Mouse (Mus musculus) NIH3T3 (cell line): Measurements from ENCODE around the gene Akap9.
"Not testable (repeated sequence)": the region's sequence is repeated elsewhere in the genome, so short reads cannot be mapped to it uniquely, and the experiment has no call there.

Source experiments
- DNase-seq: peaks from one replicate; pipeline ENCODE4 v3.0.0-alpha.2; 2012; ENCODE audit warnings: low read depth

Gene Akap9

DNA sequence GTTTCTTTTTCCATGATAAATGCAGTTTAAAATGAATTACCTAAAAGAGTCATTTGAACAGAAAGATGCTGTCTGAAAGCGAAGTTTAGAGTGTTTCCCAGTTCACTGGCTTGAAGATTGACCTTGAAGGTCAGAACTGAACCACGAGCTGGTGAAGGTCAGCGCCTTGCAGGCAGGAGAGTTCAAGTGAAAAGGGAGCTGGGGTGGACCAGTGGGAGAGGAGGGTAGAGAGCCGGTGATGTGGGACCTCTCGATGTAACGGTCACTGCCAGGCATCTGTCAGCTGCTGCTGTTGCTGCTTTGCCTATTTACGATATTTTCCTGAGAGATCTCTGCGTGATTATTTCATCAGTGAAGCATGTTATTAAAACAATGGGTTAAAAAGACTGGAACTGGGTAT, 111.5 kb downstream of the Akap9 start:
- no peak for DNase-seq

DNA sequence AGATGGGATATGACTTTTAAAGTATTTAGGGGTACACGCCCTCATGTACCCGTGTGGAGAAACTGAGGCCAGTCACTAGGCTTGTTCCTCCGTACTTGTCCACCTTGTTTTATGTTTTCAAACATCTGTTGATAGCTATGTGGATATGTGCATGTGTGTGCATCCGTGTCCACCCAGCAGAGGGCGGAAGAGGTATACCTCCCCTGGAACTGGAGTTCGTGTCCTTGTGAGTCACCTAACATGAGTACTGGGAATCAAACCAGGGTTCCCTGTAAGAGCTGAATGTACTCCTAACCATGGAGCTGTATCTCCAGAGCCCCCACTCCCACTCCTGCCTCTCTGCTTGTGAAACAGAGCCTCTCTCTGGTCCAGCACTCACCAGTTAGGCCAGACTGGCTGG, 112.5 kb downstream of the Akap9 start:
- DNase-seq: no peak

DNA sequence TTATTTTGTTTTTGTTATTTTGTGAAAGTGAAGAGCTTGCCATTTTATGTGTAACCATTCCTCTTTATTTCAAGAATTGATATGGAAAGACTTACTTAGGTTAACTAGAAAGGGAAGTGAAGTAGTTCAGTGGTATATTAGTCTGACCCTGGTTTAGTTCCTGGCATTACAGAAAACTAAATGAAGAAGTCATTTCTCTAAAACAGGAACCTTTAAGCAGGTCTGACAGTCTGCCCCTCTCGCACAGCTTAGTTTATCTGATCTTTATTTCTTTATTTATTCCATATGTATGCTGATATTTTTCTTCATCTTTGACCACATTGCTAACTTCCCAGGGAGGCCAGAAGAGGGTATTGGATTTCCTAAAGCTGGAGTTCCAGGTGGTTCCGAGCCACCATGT, 113.1 kb downstream of the Akap9 start:
- no peak for DNase-seq

DNA sequence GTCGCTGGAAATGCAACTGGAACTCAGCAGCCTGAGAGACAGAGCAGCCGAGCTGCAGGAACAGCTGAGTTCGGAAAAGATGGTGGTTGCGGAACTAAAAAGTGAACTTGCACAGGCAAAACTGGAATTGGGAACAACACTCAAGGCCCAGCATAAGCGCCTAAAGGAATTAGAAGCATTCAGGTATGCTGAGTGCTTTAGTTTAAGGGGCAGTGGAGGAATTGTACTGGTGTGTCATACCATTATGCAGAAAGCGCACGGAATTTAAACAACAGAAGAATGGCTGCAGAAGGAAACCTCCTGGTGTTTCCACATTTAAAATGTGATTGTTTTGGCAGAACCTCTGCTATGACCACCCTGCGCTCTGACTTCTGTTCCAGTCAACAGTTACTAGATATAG, 132.5 kb downstream of the Akap9 start:
- no peak for DNase-seq

DNA sequence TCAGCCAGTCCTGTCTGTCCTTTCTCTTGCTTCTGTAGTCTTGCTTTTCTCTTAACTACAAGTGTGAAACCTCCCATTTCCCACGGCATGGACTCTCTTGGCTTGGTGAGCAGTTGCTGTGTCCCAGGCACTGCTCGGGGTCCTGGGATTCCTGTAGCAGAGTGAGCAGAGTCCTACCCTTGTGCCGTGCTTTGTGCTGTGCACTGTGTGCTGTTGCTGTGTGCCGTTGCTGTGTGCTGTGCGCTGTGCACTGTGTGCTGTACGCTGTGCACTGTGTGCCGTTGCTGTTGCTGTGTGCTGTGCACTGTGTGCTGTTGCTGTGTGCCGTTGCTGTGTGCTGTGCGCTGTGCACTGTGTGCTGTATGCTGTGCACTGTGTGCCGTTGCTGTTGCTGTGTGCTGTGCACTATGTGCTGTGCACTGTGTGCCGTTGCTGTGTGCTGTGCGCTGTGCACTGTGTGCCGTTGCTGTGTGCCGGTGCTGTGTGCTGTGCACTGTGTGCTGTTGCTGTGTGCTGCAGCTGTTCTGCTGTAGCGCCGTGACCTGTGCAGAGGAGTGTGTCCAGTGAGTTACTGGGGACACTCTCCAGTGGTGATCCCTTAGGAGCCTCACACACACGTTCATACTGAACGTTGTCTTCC, 138.7 kb downstream of the Akap9 start:
- no peak for DNase-seq

DNA sequence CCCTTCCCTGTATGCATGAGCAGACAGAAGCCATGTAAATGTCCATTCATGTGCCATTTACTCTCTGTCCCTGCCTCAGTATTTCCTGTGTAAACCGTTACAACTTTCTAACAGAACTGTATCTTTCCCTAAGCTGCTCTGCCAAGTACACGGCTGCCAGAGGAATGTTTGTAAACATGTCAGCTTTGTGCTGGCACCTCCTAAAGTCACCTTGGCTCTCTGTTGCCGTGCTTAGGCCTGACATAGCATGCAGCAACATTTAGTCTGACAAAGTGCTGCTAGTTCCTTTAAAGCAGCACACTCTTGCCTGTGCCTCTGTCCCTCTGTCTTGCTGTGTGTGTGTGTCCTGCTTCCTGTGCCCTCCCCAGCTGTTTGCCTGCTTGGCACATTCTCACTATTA, 139.3 kb downstream of the Akap9 start:
- no peak for DNase-seq

DNA sequence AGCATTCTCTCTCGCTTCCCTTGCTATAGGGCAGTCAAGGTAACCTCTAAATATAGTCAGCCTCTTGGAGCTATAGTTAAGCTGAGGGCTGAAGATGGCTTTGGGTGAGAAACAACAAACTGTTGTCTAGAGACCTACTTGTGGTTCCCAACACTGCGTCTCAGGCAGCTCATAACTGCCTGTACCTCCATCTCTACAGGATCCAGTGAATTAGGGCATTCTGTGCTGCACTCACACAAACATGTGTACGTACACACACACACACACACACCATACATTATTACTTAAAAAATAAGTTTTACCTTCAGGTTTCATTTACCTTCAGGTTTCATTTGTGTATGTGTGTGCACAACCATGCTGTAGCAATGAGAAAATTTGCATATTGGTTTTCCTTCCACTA, 151.2 kb downstream of the Akap9 start:
- peak; percentile 26 for DNase-seq

DNA sequence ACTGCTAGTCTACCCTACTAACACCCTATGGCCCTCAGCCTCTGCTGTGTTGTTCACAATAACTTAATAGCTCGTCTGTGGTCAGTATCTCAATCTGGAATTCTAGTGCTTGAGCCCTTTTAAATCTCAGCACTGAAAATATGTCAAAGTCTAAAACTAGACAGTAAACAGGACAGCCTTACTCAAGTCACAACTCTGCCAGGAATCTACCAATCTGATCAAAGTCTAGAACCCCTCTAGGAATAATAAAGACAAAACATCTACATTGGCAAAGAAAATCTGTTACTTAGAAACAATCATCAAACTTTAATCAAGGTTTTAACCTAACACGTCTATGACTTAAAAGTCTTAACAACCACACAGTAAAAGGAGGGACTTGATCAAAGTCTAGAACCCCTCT, 153.0 kb downstream of the Akap9 start:
- DNase-seq: no peak

DNA sequence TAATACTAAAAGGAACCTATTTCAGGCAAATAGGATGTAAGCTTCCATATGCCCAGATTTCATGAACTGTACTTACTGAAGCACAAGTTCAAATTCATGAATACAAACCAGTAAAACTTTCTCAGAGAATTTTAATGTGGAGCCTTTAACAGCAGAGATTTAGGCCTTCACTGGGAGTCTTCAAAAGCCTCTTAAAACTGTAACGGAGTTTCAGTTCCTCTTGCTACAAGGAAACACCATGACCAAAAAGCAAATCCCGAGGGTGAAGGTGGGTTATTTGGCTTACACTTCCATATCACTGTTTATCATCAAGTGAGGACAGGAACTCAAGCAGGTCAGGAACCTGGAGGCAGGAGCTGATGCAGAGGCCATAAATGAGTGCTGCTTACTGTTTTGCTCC, 153.7 kb downstream of the Akap9 start:
- no peak for DNase-seq

DNA sequence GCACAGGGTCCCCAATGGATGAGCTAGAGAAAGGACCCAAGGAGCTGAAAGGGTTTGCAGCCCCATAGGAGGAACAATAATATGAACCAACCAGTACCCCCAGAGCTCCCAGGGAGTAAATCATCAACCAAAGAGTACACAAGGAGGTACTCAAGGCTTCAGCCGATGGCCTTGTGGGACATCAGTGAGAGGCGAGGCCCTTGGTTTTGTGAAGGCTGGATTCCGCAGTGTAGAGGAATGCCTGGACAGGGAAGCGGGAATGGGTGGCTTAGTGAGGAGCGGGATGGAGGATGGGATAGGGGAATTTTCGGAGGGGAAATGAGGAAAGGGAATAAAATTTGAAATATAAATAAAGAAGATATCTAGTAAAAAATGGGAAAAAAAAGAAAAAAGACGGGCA, 157.1 kb downstream of the Akap9 start:
- DNase-seq: no peak

DNA sequence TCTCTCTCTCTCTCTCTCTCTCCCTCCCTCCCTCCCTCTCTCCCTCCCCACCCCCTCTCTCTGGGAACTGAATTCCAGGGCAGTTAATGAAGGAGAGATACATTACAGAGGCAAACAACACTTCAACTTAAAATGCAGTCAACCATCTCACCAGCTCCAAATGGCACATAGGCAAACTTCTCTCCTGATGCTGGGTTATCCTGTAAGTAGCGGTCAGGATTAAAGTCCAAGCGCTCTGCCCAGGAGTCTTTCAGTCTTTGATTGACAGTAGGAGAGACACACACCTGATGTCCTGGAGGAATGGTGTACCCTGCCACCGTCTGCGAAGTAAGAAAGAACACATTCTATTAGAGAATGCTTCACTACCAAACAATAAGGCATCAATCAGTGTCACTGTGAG, 158.5 kb downstream of the Akap9 start:
- DNase-seq: no peak

DNA sequence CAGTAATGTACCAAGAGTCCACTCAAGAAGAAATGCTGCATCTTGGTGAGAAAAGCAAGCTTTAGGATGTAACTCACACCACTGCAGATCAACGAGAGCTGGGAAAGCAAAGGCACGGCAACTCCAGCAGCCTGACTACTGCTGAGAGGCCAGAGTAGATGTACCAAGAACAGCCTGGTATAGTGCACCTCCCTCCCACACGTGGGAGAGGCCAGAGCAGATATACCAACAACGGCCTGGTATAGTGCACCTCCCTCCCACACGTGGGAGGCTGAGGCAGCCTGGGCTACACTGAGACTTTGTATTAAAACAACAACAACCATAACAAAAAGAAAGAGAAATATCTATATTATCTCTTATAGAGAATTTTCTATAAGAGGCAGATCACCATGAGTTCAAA, 160.3 kb downstream of the Akap9 start:
- no peak for DNase-seq

DNA sequence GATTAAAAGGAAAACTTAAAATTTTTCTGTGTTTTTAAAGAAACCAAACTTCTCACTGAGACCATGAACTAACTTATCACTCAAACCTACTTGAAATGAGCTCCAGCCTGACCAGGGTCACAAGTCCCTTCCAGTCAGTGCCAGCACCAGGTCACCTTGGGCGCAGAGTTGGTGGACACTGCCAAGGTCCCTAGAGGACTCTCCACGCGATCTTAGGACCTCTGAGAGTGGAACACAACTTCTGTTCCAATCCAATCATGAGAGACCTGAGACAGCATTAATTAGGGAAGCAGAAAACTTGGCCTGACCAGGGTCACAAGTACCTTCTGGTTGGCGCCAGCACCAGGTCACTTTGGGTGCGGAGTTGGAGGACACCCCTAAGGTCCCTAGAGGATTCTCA, 166.6 kb downstream of the Akap9 start:
- DNase-seq: no peak

DNA sequence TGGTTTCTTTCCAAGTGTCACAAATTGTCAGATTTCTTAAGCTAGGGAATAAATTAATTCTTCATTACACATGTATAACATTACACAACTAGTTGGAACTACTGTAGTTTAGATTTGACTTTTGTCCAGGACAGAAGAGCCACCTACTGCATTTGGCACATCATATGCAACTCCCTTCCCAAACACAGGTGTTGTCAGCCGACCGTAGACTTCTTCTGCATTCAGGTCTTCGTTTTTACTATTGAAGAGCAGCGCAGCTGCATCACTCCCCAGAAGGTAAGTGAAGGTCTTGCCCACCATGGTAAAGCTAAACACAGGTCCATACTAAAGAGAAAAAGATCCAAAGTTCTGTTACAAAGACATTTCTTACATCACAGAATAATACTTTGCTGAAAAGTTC, 173.2 kb downstream of the Akap9 start:
- no peak for DNase-seq

DNA sequence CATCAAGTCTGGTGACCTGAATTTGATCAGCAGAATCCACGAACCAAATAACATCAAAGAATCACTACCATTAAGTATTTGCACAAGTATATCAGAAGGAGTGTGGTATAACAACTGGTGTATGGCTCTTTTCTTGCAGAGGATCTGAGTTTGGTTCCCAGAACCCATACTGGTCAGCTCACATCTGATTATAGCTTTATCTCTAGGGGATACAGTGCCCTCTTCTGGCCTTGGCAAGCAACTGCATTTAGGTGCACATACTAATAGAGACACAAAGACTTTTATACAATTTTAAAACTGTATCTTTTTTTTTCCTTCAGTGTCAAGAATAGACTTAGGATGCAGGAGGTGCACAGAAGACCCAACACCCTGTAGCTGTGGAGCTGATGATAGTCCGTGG, 173.9 kb downstream of the Akap9 start:
- peak; percentile 56 for DNase-seq

DNA sequence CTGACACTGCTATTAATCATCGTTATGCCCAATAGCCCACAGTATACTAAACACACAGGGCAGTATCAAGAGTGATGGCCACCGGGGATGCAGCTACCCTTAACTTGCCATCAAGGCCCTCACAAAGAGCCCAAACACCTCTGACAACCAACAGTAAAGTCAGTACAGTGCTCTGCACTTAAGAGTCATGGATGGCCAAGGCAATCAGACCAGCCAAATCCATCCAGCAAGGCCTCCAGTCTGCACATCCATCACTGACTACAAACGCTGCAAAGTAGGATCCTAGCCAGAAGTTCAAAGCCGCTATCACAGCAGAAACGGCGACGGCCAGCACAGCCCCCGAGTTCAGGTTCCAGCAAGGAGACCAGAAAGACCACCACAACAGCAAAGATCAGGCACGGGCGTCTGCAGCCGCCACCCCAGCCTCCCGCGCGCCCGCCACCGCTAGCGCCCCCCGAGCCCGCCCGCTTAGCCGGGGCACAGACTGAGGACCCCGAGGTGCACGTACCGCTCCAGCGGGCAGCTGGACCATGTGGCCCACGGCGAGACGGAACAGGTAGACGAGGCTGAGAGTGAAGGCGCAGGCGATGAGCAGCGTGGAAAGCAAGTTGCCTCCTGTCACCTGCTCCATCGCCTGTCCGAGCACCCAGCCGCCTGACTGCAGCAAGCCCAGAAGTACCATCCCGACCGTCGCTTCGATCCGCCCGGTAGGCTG, 175.9 kb downstream of the Akap9 start:
- peak; percentile 42 for DNase-seq

DNA sequence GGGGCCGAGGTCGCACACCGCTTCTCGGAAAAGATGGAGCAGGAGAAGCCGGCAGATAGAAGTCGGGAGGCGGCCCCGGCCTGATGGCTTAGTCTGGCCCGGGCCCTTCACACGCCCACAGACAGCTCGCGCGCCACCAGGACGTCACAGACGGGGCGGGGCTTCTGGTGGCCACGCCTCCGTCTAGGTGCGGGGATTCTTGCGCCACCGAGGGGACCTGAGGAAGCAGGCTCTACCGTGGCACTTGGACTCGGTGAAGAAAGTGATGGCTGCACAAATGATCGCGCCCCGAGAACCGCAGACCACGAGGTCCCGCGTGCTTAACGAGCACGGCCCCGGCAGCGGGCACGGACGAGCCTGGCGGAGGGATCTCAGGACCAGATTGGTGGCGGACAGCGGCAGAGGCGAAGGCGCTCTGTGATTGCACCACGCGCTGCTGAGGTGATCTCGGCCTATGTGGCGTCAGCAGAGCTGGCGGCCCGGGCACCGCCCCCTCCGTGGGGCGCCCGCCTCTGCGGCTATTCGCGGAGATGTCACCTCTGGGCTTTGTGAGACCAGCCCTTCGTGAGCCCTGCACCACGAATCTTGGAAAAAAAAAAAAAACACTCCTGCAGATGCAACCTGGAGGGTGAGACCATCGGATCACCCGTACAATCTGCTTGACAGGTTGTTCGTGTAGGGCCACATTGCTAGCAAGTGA, 176.6 kb downstream of the Akap9 start, which contains the start of gene Cyp51:
Gene Cyp51, minus strand, starts transcription at position 406 of the 700 bp plus-strand sequence.
- DNase-seq: peak; percentile 97

DNA sequence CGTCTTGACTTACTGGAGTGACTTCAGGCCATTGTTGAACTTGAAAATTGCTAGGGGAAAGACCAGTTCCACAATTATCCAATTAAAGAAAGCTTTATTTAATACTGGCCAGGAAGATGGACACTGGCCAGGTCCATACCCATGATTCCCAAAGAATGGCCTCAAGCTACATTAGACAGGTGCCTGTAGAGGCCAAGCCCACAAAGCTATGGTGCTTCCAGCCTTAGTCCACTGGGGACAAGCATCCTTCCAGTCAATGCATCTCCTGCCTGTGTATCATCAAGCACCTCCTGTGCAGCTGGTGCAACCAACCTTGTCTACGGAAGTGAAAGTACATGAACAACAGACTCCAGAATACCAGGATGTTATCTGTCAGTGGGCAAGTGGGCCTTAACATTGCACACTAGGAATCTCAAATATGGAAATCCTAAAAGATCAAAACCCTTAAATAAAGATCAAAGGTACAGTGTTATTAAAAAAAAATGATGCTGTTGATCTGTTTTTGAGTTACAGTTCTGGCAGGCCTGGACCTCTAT, 177.9 kb downstream of the Akap9 start:
- no peak for DNase-seq

DNA sequence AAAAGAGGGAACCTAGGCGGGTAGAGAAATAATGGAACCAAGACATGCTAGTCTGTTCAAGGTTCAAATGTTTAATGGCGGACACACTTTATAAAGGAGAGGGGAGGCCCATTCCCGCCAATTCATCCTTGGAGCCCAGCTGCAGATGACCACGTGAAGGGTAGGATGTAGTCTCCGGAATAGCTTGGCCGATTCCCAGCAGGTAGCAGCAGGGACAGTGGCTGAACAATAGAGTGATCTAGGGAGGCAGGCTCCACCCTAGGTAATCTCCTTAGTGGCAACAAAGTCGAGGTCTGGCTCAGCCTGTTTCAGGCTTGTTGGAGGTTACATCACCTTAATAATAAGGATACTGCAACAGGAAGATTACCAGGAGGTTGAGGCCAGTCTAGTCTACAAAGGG, 179.2 kb downstream of the Akap9 start:
- not testable (repeated sequence) for DNase-seq

DNA sequence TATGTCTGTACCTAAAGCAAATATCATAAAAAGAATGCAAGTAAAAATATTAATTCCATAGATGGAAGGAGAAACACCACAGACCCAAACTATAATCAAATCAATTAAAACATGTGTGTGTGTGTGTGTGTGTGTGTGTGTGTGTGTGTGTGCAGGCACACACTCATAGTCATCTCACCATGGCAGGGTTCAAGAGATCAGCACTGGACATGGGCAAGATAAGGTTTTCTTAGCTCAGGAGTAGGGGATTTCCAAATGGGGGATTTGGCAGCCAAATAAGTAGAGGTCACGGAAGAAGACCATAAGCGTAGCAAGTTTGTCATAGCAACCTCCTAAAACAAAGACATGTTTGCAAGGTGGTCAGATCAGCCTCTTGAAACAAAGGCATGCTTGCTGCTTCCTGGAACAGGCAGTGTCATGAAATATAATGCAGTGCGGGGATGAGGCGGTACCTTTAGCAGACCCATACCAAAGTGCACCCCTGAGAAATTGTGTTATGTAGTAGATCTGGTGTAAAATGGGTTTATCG, 184.8 kb downstream of the Akap9 start:
- DNase-seq: no peak
